Mouse (Mus musculus) WW6 (cell line): Measurements from ENCODE around the gene Pde5a.

Experiments used
- DNase-seq: peaks from one replicate; pipeline ENCODE4 v3.0.0-alpha.2; 2013; ENCODE audit warnings: low read depth, low spot score

Pde5a gene

DNA sequence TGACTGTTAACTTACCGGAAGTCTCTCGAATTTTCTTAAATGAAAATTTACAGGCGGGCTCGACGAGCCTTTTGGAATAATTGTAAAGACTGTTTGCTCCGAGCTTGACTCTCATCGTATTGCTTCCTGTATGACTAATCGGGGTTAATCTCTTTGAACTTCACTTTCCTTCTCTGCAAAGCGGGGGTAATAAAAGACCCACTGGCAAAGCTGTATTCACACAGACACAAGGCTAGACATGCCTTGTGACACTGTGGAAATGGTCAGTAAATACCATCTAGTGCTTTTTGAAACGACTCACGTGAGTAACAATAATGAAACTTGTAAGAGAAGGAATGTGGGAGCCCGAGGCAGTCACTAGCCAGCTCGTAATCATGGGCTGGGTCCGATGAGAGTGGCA, 35.0 kb downstream of the Pde5a start:
- no peak for DNase-seq

DNA sequence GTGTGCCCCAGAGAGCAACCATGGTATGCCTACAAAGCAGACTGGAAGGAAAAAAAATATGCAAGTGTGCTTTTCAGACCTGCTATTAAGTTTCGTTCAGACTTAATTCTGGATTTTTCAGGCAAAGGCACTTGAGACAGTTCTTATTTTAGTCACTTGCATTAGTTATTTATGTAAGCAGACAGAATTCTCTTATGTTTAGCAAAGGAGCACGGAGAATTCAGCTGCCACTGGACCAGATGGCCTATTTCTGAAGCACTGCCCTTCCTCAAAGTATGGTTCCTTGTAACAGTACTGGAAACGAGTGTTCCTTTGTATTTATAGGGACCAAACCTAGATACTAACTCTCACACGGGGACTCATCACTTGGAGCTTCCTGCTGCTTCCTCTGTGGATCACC, 38.2 kb downstream of the Pde5a start:
- DNase-seq, result no peak

DNA sequence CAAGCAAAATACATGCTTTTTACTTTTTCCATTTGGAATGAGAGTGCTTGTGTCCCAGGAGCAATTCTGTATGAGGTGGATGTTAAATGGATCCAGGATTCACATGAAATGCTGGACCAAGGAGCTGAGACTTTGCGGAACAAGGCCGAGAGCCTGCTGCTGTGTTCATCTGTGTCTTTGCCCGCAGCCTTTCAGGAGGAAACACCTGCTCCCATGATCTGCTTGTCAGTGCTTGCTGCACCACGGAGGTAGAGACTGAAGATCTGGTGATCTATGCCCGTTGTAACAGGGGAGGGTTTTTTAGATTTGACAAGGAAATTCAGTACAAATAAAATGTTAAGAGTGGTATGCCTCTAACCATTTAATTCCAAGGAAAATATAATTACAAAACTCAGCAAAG, 39.1 kb downstream of the Pde5a start:
- no peak for DNase-seq

DNA sequence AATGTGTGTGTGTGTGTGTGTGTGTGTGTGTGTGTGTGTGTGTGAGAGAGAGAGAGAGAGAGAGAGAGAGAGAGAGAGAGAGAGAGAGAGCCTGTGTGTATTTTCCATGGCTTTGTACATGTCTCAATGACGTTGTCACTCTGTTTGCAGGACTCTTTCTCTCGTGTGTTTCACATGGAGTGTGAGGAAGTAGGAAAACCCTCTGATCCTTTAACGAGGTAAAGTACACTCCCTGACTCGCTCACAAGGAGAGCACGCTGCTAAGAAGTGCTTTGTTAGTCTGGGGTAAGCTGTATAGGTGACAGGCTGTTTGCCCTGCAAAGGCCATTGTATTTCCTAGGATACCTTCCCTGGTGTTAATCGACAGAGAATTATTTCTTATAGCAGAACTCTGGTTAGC, 52.7 kb downstream of the Pde5a start:
- no peak for DNase-seq

DNA sequence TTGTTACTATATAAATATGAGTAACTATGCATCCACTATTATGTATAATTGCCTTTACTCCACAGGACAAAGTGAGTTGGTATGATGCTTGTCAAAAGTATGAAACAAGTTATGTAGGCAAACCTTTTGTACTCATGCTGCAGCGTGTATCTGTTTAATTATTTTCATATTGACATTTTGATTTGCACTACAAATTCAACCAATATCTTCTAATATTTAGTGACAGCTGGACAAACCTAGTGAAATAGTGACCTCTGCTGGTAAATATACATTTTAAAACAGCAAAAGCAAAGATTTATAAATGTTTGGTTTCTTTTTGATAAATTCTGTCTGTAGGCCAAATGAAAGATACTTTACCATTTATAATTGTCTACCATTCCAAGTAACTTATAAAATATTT, 55.5 kb downstream of the Pde5a start:
- DNase-seq, result no peak

DNA sequence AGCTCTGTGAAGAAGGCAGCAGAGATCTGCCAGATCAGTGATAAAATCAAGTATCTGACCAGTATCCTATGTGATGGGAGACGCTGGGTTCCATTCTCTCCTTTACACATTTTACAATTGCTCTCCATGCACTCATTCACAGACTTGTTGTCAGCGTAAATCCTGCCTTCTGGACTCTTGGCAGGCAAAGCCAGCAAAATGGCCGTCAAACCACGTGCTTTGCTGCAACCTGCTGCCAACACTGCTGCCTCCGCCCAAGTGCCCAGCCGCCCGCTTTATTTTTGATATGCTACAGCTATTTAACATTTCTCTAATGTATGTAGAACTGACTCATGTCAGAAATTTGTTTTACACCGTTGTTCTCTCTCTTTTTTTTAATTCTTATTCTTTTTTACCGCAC, 59.6 kb downstream of the Pde5a start:
- no peak for DNase-seq

DNA sequence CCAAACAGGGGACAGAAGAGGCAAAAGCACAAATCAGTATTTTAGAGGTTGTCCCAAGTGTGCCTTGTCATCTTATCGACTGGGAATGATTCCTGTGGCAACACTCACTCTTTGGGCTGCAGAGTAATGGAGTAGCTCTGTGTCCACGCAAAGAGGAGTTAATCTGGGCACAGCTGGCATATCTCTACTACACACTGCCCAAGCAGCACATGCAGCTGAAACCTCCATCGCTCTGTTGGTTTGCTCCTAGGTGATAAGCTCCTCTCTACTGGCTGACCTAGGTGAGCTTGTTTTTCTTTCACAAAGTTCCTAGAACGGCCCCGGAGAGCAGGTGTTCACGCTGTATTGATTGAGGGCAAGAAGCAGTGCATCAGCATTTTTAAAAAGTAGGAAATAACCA, 60.8 kb downstream of the Pde5a start:
- no peak for DNase-seq

DNA sequence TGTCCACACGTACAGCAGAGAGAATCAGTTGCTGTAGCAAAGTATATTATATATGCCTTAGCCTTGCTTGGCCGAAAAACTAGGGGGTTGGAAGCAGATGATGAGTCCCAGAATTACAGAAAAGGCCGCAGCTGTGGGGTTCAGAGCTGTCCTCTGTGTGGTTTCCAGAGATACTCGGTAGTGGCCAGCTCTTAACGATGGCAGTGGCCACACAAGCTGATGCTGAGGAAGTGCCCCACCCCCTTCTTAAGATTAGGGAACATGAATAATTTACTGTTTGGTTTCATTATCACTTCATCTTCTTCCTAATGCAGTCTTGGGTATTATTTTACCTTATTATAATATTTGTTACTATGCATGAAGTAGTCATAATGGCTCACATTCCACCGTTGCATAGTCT, 71.3 kb downstream of the Pde5a start:
- no peak for DNase-seq

DNA sequence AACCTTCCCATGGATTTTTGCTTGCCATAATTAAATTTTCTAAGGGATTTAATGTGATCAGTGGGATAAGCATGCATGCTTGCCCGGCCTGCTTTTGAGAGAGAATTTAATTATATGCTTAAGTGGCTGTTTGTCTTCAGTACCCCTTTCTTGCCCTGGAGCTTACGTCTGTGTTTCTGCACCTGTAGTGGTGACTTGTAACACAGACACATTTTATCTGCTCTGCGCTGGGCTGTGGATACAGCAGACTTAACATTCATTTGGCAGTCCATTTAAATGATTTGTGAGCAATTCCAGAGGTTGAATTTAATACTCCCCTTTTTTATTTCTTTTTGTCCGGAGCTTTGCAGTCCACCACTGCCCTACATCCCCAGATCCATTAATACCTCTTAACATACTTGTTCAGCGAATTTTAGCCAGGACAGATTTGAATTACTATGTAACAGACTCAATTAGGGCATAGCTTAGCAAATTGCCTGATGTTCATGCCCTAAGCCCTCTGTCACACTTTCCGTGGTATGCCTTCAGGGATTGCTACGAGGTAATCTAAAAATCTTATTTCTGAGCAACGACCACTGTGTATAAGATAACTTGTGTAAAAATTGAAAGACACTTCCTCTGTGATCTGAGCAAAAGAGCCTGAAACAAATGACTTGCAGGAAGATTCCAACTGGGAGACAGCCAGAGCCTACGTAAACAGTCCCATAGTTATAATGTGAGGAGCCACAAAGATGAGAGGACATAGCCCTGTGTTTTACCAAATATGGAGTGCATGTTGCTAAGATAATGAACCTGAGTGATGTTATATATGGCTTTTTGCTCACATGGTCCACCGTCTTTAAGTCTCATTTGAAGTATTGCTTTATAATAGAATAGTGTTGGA, 72.0 kb downstream of the Pde5a start:
- no peak for DNase-seq

DNA sequence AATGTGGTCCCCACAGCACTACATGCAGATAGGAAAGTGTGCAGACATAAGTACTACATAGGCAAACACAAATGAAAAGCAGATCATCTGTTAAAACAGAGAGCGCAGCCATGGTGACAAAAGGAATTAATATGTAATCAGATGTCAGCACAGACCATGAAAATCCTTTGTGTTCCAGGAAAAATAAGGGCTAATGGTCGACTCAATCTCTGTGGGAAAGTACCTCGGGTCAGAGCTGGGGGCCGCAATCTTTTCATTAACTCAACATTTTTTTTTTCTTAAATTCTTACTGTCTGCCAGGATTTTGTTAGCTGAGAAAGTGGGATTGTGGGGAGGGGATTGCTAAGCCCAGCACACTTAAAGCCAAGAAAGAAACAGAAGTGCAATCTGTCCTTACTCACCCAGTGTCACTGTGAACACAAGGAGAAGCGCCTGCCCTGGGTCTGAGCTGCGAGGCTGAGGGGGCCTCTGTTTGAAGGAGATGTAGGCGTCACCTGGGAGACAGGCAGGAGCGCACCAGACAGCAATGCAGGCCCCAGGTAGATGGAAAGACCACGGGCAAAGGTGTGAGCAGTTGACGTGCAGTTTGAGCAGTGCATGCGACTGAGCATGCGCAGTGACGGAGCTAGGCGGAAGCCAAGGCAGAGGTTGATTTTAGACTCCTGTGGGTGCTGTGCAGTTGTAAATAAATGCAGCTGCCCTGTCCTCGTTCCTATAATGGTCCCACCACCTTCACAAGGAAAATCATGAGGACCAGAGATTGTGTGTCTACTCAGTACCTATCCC, 72.9 kb downstream of the Pde5a start:
- no peak for DNase-seq

DNA sequence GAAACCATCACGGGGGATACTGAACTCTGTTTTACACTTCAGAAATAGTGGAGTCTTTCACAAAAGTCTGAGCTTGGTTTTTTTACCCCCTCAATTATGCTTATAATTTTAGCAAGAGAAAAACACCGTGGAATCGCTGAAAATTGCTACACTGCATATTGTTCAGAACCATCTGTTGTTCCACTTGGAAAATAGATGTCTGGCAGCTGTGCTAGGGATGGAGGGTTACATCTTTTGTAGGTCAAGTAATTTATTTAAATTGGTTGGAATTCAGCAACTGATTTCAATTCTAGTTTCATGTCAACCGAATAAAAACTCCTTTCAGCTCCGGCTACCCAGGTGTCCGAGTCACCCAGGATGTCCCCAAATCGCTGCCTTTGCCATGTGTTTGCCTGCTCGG, 78.6 kb downstream of the Pde5a start:
- no peak for DNase-seq

DNA sequence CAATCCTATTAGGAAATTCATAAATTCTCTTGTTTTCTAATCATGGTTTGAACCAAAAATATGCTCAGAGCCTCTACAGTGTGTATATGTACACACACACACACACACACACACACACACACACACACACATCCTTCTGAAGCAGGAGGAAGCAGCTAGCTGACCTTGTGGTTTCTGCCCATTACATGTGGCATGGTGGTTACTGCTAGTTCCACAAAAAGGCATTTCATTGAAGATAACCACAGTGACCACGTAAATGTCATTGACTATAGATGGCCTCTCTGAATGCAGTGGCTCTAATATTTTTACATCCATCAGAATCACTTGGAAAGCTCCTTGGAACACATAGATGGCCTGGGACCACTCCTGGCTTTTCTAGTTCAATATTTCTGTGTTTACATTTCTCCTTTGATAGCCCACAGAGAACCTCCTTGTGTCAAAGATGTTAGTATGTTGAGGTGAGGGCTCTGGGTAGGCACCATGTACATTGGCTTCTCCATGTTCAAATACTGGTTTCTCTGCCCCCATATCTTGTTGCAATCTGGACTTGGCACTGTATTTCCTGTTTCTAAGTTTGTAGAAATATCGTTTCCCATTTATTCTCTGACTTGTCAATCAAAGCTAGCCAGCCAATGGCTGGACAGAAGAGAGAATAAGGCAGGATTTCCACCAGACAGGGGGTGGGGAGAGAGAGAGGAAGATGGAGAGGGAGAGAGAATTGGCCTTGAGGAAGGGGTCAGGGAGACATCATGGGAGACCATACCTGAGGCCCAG, 81.5 kb downstream of the Pde5a start:
- DNase-seq, result no peak

DNA sequence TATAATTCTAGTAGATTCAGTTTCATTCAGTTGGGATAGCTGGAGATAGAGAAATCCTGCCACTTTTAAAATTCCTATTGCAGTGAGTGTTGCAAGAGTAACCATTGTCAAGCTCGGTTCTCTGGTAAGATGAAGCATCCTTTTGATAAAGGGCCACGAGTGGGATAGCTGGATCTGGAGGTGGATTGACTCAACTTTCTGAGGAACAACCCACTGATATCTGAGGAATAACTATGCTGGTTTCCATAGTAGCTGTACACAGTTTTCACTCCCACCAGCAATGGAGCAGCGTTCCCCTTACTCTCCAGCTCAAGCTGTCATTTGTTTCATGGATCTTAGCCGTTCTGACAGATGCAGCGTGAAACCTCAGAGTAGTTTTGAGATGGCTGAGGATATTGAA, 82.2 kb downstream of the Pde5a start:
- no peak for DNase-seq

DNA sequence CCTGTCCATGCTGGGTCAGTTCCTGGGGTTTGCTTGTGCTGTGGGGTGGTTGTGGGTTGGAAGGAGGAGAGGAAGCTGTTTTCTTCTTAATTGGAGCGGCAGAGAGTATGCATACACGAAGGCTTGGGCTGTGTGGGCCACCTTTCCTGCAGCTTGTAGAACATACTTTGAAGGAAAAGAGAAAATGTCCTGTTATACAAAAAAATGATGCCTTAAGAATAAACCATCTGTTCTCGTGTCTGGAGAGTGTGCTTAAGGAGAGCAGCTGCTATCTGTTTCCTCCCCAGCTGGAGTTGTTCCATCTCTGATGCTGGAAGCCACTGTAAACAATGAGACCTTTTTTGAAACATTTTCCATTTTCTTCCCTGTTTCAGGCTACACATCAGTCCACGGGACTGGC, 85.8 kb downstream of the Pde5a start:
- no peak for DNase-seq

DNA sequence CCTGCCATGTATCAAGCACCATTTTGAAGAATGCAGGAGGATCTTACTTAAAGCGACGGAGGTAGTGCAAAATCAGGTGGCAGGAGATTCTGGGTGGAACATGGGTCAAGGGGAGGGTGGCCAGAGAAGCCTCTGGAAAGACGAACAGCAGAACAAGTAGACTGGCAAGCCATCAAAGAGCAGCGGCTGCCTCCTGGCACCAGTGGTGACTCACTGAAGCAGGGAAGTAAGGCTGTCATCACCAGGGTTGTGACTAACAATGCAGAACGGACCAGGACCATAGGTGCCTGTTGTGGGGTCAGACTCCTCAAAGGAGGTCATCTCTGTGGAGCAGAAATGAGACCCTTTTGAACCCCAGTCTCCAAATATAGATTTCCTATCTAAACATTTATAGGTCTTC, 89.5 kb downstream of the Pde5a start:
- DNase-seq, result no peak

DNA sequence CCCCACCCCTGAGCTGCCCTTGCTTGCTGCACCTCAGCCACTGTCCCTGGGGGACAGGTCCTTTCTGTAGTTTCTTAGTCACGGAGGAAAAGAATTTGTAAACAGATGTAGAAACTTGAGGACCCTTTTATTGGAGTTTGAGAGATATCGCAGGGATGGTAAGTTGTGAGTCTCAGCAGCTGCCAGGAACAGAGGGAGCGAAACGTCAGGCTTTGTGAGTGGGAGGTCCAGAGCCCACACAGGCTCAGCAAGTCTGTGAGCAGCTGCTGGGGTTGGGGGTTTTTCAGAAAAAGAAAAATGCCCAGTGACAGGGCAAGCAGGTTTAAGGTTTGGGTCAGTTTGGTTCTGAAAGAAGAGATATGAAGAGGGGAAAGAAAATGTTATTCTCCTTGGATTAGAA, 92.0 kb downstream of the Pde5a start:
- DNase-seq, result no peak

DNA sequence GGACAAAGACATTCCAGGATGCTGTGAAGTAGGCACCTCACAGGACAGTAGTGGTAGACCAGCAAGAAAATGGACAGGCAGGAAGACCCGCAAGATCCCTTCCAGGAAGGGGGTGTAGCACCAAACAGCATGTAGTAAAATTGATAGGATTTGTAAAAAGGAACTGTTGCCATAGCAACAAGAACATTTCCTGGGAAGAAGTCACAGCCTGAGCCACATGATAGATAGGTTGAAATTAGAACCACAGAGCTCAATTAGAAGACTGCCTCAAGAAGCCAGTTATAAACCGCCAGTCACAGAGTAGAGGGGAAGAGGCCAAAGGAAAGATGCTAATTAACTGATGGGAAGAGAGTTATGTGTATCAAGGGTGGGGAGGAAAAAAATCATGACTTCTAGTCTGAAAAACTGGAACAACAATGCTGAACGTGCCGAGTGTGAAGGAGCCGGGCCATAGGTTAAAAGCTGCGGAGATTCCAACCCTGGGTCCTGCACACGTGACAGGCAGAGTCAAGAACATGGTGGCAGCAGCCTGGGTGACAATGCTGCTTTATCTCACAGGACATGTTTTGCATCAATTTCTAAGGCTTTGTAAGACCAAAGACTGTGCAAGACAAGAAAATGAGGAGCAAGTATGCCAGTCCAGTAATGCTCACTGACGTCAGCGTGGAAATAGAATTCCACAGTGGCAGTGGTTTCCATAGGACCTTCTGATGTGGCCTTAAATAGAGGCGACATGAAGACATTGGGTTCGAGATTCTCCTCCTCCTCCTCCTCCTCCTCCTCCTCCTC, 99.7 kb downstream of the Pde5a start:
- no peak for DNase-seq

DNA sequence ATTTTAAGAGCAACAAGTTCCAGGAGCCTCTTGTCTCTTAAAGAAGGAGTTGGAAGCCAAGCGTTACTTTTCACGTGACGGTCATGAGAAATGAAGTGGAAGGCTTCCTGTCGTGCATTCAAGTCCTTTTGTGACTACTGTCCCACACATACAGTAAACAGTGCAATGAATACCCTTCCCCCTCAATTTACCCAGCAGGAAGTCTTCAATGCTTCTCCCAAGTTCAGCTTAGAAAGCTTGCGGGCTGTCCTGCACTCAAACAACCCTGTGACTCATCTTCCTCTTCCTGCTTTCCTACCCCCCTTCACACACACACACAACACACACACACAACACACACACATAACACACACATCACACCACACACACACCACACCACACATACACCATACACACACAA, 105.8 kb downstream of the Pde5a start:
- DNase-seq, result no peak

DNA sequence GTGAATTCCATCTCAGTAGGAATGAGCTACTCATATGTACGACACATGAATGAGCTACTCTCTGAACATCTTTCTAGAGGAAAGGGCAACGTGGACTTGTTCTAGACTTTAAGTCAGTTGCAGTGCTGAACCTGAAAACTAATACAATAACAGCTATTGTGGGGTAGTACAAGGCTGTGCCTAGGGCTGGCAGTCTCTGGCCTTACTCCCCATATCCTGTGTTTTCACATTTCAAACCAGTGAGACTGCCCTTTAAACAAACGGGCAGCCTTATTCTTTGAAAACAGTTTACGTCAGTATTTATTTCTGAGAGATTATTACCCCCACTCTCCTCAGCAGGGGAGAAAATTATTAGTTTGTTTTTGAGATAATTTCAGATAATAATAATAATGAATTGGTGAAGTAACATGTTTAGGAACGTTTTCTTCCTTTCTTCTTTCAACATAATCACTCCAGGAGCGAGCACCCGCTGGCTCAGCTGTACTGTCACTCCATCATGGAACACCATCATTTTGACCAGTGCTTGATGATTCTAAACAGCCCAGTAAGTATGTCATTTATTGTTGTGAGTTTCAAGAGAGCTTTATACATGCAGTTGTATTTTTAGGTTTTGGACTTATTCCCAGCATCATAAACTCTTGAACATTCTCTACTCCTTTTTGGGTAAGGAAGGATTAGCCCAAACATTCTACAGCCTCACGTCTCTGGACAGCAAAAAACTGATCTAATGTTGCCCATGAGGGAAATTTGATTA, 106.5 kb downstream of the Pde5a start:
- no peak for DNase-seq

DNA sequence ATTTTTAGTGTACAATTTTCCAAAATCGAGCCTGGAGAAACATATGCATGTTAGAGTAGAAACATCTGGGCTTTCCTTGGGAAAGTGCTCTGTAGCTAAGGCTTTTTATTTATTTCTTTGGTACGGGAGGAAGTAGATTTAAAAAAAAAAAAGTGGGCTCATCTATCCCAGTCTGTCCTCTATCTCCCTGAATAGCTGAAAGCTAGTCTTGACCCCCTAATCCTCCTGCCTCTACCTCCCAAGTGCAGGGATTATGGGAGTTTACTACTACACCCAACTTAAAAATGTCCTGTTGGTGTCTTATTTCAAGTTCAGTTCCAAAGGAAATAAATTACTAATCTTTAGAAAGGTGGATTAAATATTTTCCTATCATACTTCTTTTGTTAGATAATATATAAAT, 108.9 kb downstream of the Pde5a start:
- DNase-seq, result no peak
